Mouse (Mus musculus): ENCODE results near the gene Iba57. TPM values are rescaled to one million over a fixed set of nuclear protein-coding genes. Genes with fewer than 3 reads are reported as not detected.

Gene Iba57
- polyA plus RNA-seq, 1 experiment from 2014 or later: 3.1 TPM

GRCm38 (mm10) chr11:59182864-59183331 is 19.4 kb upstream of the Iba57 start, which contains the start of gene Gjc2:
Gene Gjc2, minus strand, starts transcription at chr11:59183213.
- H3K36me3 ChIP-seq (ENCODE audit: control insufficient read depth, insufficient read depth, low read length): peaks cover 28% of the 10 kb centered on the region
- peak; percentile 35; the same call in 1 of the 2 replicates for ATAC-seq (replicated peaks; ENCODE audit: low FRiP score, low TSS enrichment, low read depth)
- peak; percentile 58 for DNase-seq (ENCODE audit: low spot score)
- H3K9me3 ChIP-seq (ENCODE audit: control insufficient read depth, low read length): no peaks in the 10 kb centered on the region
- H3K4me1 ChIP-seq (replicated peaks; ENCODE audit: control insufficient read depth, insufficient read depth, low read length): peaks cover 8% of the 10 kb centered on the region
- H3K27ac ChIP-seq (ENCODE audit: low read depth): no peak within 1 kb of the TSS
- H3K9ac ChIP-seq (ENCODE audit: low read length): no peak within 1 kb of the TSS
- 57% methylated on average over 3 of the region's 3 CpGs for WGBS
- no peak within 1 kb of the TSS for H3K4me3 ChIP-seq (ENCODE audit: low read depth, low read length)
- H3K27me3 ChIP-seq (replicated peaks; ENCODE audit: control insufficient read depth, insufficient read depth, low read length): peaks cover 12% of the 10 kb centered on the region
- no peak within 1 kb of the TSS for H3K4me2 ChIP-seq (ENCODE audit: low read length)

DNA sequence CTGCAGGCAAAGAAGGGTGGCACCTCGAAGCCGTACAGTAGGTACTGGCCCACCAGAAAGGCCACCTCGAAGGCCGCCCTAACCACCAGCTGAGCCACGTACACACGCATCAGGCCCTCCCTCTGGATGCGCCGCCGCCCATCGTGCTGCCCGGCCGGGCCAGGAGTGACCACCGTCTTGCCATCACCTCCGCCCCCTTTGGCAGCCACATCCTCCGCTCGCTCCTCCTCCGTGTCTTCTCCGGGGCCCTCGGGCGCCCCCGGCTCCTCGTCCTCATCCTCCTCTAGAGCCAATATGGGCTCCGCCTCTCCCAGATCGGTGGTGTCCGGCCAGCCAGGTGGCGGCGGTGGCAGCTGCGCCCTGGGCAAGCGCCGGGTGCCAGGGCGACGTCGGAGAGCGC is 13.4 kb upstream of the Iba57 start:
- H3K27ac ChIP-seq (ENCODE audit: low read depth): no peak overlapping the region
- DNase-seq (ENCODE audit: low spot score): no peak
- no peaks in the 10 kb centered on the region for H3K36me3 ChIP-seq (ENCODE audit: control insufficient read depth, insufficient read depth, low read length)
- 9% methylated on average over 34 of the region's 34 CpGs for WGBS
- peak overlapping the region; percentile 37; the same call in 1 of the 2 replicates for H3K4me2 ChIP-seq (ENCODE audit: low read length)
- H3K4me3 ChIP-seq (ENCODE audit: low read depth, low read length): no peak overlapping the region
- H3K9me3 ChIP-seq (ENCODE audit: control insufficient read depth, low read length): no peaks in the 10 kb centered on the region
- H3K9ac ChIP-seq (ENCODE audit: low read length): no peak overlapping the region
- peaks cover 50% of the 10 kb centered on the region for H3K27me3 ChIP-seq (replicated peaks; ENCODE audit: control insufficient read depth, insufficient read depth, low read length)
- H3K4me1 ChIP-seq (replicated peaks; ENCODE audit: control insufficient read depth, insufficient read depth, low read length): no peaks in the 10 kb centered on the region
- ATAC-seq (replicated peaks; ENCODE audit: low FRiP score, low TSS enrichment, low read depth): no peak

GRCm38 (mm10) chr11:59176475-59176874 is 12.9 kb upstream of the Iba57 start:
- 2% methylated on average over 48 of the region's 48 CpGs for WGBS
- H3K27ac ChIP-seq (ENCODE audit: low read depth): no peak overlapping the region
- no peaks in the 10 kb centered on the region for H3K9me3 ChIP-seq (ENCODE audit: control insufficient read depth, low read length)
- peak overlapping the region; percentile 10; the same call in 1 of the 2 replicates for H3K4me3 ChIP-seq (ENCODE audit: low read depth, low read length)
- no peak overlapping the region for H3K9ac ChIP-seq (ENCODE audit: low read length)
- no peak for DNase-seq (ENCODE audit: low spot score)
- peaks cover 50% of the 10 kb centered on the region for H3K27me3 ChIP-seq (replicated peaks; ENCODE audit: control insufficient read depth, insufficient read depth, low read length)
- ATAC-seq (replicated peaks; ENCODE audit: low FRiP score, low TSS enrichment, low read depth): peak; percentile 40; the same call in 1 of the 2 replicates
- H3K36me3 ChIP-seq (ENCODE audit: control insufficient read depth, insufficient read depth, low read length): no peaks in the 10 kb centered on the region
- no peaks in the 10 kb centered on the region for H3K4me1 ChIP-seq (replicated peaks; ENCODE audit: control insufficient read depth, insufficient read depth, low read length)
- peak overlapping the region; percentile 37 for H3K4me2 ChIP-seq (ENCODE audit: low read length)

DNA sequence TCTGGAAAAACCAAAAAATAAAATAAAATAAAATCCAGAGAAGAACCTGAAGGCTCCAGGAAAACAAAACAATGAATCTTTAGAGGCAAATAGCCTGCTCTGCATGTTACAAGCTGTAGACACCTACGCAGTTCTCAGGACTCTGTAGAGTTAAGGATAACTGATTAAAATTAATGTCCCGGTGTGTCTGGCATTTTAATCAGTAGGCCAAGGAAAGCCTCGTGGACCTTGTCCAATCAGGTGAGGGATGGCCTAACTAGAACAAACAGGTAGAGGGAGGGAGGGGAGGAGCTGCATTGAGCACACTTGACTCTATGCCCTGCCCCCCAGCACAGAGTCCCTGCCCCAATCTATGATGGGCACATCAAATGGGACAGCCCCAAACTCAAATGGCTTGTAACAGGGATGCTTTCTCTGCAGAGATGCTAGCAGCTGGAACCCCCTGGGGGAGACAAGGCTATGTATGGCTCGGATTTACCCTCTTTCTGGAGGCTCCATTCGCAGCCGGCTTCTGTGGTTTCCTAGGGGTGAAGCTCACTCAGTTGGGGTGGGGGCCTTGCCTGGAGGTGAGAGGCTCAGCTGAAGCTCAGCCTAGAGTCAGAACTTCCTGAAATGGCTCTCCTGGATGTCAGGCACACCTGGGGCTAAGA is 10.8 kb upstream of the Iba57 start:
- no peak overlapping the region for H3K4me3 ChIP-seq (ENCODE audit: low read depth, low read length)
- no peaks in the 10 kb centered on the region for H3K36me3 ChIP-seq (ENCODE audit: control insufficient read depth, insufficient read depth, low read length)
- ATAC-seq (replicated peaks; ENCODE audit: low FRiP score, low TSS enrichment, low read depth) (no peak), DNase-seq (ENCODE audit: low spot score) (no peak)
- H3K27ac ChIP-seq (ENCODE audit: low read depth): no peak overlapping the region
- H3K9me3 ChIP-seq (ENCODE audit: control insufficient read depth, low read length): no peaks in the 10 kb centered on the region
- no peaks in the 10 kb centered on the region for H3K4me1 ChIP-seq (replicated peaks; ENCODE audit: control insufficient read depth, insufficient read depth, low read length)
- H3K9ac ChIP-seq (ENCODE audit: low read length): no peak overlapping the region
- peaks cover 50% of the 10 kb centered on the region for H3K27me3 ChIP-seq (replicated peaks; ENCODE audit: control insufficient read depth, insufficient read depth, low read length)
- WGBS: 54% methylated on average over 6 of the region's 6 CpGs
- H3K4me2 ChIP-seq (ENCODE audit: low read length): no peak overlapping the region

- ATAC-seq (replicated peaks; ENCODE audit: low FRiP score, low TSS enrichment, low read depth) (no peak), DNase-seq (ENCODE audit: low spot score) (no peak)
- Histone ChIP-seq H3K9ac (ENCODE audit: low read length) (no peak overlapping the region), H3K4me3 (ENCODE audit: low read depth, low read length) (no peak overlapping the region), H3K36me3 (ENCODE audit: control insufficient read depth, insufficient read depth, low read length) (no peaks in the 10 kb centered on the region), H3K27ac (ENCODE audit: low read depth) (no peak overlapping the region), H3K4me1 (replicated peaks; ENCODE audit: control insufficient read depth, insufficient read depth, low read length) (no peaks in the 10 kb centered on the region), H3K9me3 (ENCODE audit: control insufficient read depth, low read length) (no peaks in the 10 kb centered on the region), H3K27me3 (replicated peaks; ENCODE audit: control insufficient read depth, insufficient read depth, low read length) (peaks cover 15% of the 10 kb centered on the region), H3K4me2 (ENCODE audit: low read length) (no peak overlapping the region)
- 70% methylated on average over 4 of the region's 4 CpGs for WGBS
These were observed 7.0 kb upstream of the Iba57 start for GRCm38 (mm10) chr11:59170549-59170948.

GRCm38 (mm10) chr11:59169807-59170206 is 6.3 kb upstream of the Iba57 start:
- ATAC-seq (replicated peaks; ENCODE audit: low FRiP score, low TSS enrichment, low read depth) (no peak), DNase-seq (ENCODE audit: low spot score) (no peak)
- Histone ChIP-seq H3K36me3 (ENCODE audit: control insufficient read depth, insufficient read depth, low read length) (no peaks in the 10 kb centered on the region), H3K9me3 (ENCODE audit: control insufficient read depth, low read length) (no peaks in the 10 kb centered on the region), H3K4me1 (replicated peaks; ENCODE audit: control insufficient read depth, insufficient read depth, low read length) (no peaks in the 10 kb centered on the region), H3K4me3 (ENCODE audit: low read depth, low read length) (no peak overlapping the region), H3K27ac (ENCODE audit: low read depth) (no peak overlapping the region), H3K9ac (ENCODE audit: low read length) (no peak overlapping the region), H3K27me3 (replicated peaks; ENCODE audit: control insufficient read depth, insufficient read depth, low read length) (peaks cover 8% of the 10 kb centered on the region), H3K4me2 (ENCODE audit: low read length) (no peak overlapping the region)
- 50% methylated on average over 3 of the region's 3 CpGs for WGBS

- Histone ChIP-seq H3K4me1 (replicated peaks; ENCODE audit: control insufficient read depth, insufficient read depth, low read length) (peaks cover 10% of the 10 kb centered on the region), H3K36me3 (ENCODE audit: control insufficient read depth, insufficient read depth, low read length) (no peaks in the 10 kb centered on the region), H3K4me3 (ENCODE audit: low read depth, low read length) (no peak overlapping the region), H3K4me2 (ENCODE audit: low read length) (no peak overlapping the region), H3K9me3 (ENCODE audit: control insufficient read depth, low read length) (no peaks in the 10 kb centered on the region), H3K27me3 (replicated peaks; ENCODE audit: control insufficient read depth, insufficient read depth, low read length) (no peaks in the 10 kb centered on the region), H3K9ac (ENCODE audit: low read length) (no peak overlapping the region), H3K27ac (ENCODE audit: low read depth) (no peak overlapping the region)
- DNase-seq (ENCODE audit: low spot score) (no peak), ATAC-seq (replicated peaks; ENCODE audit: low FRiP score, low TSS enrichment, low read depth) (no peak)
- WGBS: 64% methylated on average over 2 of the region's 2 CpGs
These were observed 2.2 kb upstream of the Iba57 start for GRCm38 (mm10) chr11:59165616-59166241.

GRCm38 (mm10) chr11:59164384-59164783 is 845 bp upstream of the Iba57 start:
- Histone ChIP-seq H3K27ac (ENCODE audit: low read depth) (peak overlapping the region; percentile 98), H3K9ac (ENCODE audit: low read length) (no peak overlapping the region), H3K4me2 (ENCODE audit: low read length) (peak overlapping the region; percentile 79), H3K36me3 (ENCODE audit: control insufficient read depth, insufficient read depth, low read length) (no peaks in the 10 kb centered on the region), H3K9me3 (ENCODE audit: control insufficient read depth, low read length) (no peaks in the 10 kb centered on the region), H3K27me3 (replicated peaks; ENCODE audit: control insufficient read depth, insufficient read depth, low read length) (no peaks in the 10 kb centered on the region), H3K4me3 (ENCODE audit: low read depth, low read length) (peak overlapping the region; percentile 73; the same call in 1 of the 2 replicates), H3K4me1 (replicated peaks; ENCODE audit: control insufficient read depth, insufficient read depth, low read length) (peaks cover 10% of the 10 kb centered on the region)
- ATAC-seq (replicated peaks; ENCODE audit: low FRiP score, low TSS enrichment, low read depth) (no peak), DNase-seq (ENCODE audit: low spot score) (no peak)
- WGBS: 74% methylated on average over 9 of the region's 9 CpGs
